Mouse (Mus musculus) adrenal gland, adult 8-10 months (tissue): ENCODE data around the gene Thumpd3. TPM values are rescaled to one million over a fixed set of nuclear protein-coding genes. Genes with fewer than 3 reads are reported as not detected.

Source experiments
- DNase-seq: peaks from one replicate; pipeline ENCODE4 v3.0.0; 2022
- total RNA-seq, 4 experiments: library from RNA; stranded (reverse); gene quantifications; 2 replicates each; pipeline ENCODE4 v1.2.4; 2022

Gene Thumpd3
- 10 to 100 TPM; 35.4 to 46.8 (median 41.3) TPM for total RNA-seq

GRCm38 (mm10) chr6:113046041-113046975 lies at the start of gene Thumpd3:
Gene Thumpd3 (plus strand): TSS chr6:113046225.
- DNase-seq = peak; percentile 95

- no peak for DNase-seq
Observed at GRCm38 (mm10) chr6:112999199-112999598, 46.8 kb upstream of the Thumpd3 start.

- peak; percentile 75 for DNase-seq
Observed at GRCm38 (mm10) chr6:113000666-113001287, 45.2 kb upstream of the Thumpd3 start.

GRCm38 (mm10) chr6:113001719-113002118 lies 44.3 kb upstream of the Thumpd3 start:
- DNase-seq = no peak

GRCm38 (mm10) chr6:113003313-113004111 lies 42.5 kb upstream of the Thumpd3 start:
- no peak for DNase-seq

- no peak for DNase-seq
Observed at GRCm38 (mm10) chr6:113006833-113007232, 39.2 kb upstream of the Thumpd3 start.

GRCm38 (mm10) chr6:113011886-113012285 lies 34.1 kb upstream of the Thumpd3 start:
- DNase-seq = no peak

GRCm38 (mm10) chr6:113012495-113012941 lies 33.5 kb upstream of the Thumpd3 start:
- DNase-seq = peak; percentile 35

GRCm38 (mm10) chr6:113013550-113013949 lies 32.5 kb upstream of the Thumpd3 start:
- no peak for DNase-seq

- DNase-seq = no peak
Observed at GRCm38 (mm10) chr6:113017500-113018047, 28.5 kb upstream of the Thumpd3 start.

GRCm38 (mm10) chr6:113018139-113018538 lies 27.9 kb upstream of the Thumpd3 start:
- no peak for DNase-seq

- DNase-seq = peak; percentile 52
Observed at GRCm38 (mm10) chr6:113024866-113025265, 21.2 kb upstream of the Thumpd3 start.

- DNase-seq = no peak
Observed at GRCm38 (mm10) chr6:113025774-113026173, 20.3 kb upstream of the Thumpd3 start.

GRCm38 (mm10) chr6:113027446-113027845 lies 18.6 kb upstream of the Thumpd3 start:
- DNase-seq = no peak

GRCm38 (mm10) chr6:113029006-113029405 lies 17.0 kb upstream of the Thumpd3 start:
- DNase-seq = no peak

GRCm38 (mm10) chr6:113030553-113030952 lies 15.5 kb upstream of the Thumpd3 start:
- DNase-seq = no peak

- no peak for DNase-seq
Observed at GRCm38 (mm10) chr6:113030970-113031660, 14.9 kb upstream of the Thumpd3 start.

GRCm38 (mm10) chr6:113032121-113032520 lies 13.9 kb upstream of the Thumpd3 start:
- DNase-seq = no peak

- no peak for DNase-seq
Observed at GRCm38 (mm10) chr6:113033185-113033584, 12.8 kb upstream of the Thumpd3 start.

GRCm38 (mm10) chr6:113034466-113034865 lies 11.6 kb upstream of the Thumpd3 start:
- DNase-seq = no peak

- DNase-seq = no peak
Observed at GRCm38 (mm10) chr6:113036463-113037175, 9.4 kb upstream of the Thumpd3 start.
